Mouse (Mus musculus) embryo, embryonic 9.5 days (tissue): ENCODE results near the gene Slc48a1.

Experiments used
- DNase-seq: peaks from one replicate; pipeline ENCODE4 v3.0.0-alpha.2; 2017; ENCODE audit errors: extremely low spot score

The Slc48a1 gene

GRCm38 (mm10) chr15:97781961-97782748 lies 3.8 kb downstream of the Slc48a1 start:
- peak; percentile 61 for DNase-seq

GRCm38 (mm10) chr15:97782749-97783105 lies 4.4 kb downstream of the Slc48a1 start:
- DNase-seq, result peak; percentile 71

GRCm38 (mm10) chr15:97784092-97784559 lies 5.8 kb downstream of the Slc48a1 start:
- DNase-seq, result peak; percentile 90

- no peak for DNase-seq
These were observed 6.3 kb downstream of the Slc48a1 start for GRCm38 (mm10) chr15:97784561-97785161.

- DNase-seq, result no peak
These were observed 7.6 kb downstream of the Slc48a1 start for GRCm38 (mm10) chr15:97785731-97786411.

GRCm38 (mm10) chr15:97786412-97787112 lies 8.2 kb downstream of the Slc48a1 start:
- DNase-seq, result no peak

GRCm38 (mm10) chr15:97787148-97787798 lies 9.0 kb downstream of the Slc48a1 start:
- no peak for DNase-seq

GRCm38 (mm10) chr15:97787799-97788667 lies 9.7 kb downstream of the Slc48a1 start:
- DNase-seq, result no peak

- DNase-seq, result no peak
These were observed 10.5 kb downstream of the Slc48a1 start for GRCm38 (mm10) chr15:97788821-97789220.

GRCm38 (mm10) chr15:97789761-97790505 lies 11.6 kb downstream of the Slc48a1 start:
- peak; percentile 49 for DNase-seq

- no peak for DNase-seq
These were observed 12.9 kb downstream of the Slc48a1 start for GRCm38 (mm10) chr15:97791126-97791700.

- no peak for DNase-seq
These were observed 15.2 kb downstream of the Slc48a1 start for GRCm38 (mm10) chr15:97793386-97794153.

- no peak for DNase-seq
These were observed 15.9 kb downstream of the Slc48a1 start for GRCm38 (mm10) chr15:97794268-97794667.

- no peak for DNase-seq
These were observed 17.4 kb downstream of the Slc48a1 start for GRCm38 (mm10) chr15:97795559-97796235.

GRCm38 (mm10) chr15:97796674-97797310 lies 18.5 kb downstream of the Slc48a1 start:
- DNase-seq, result no peak

- no peak for DNase-seq
These were observed 19.8 kb downstream of the Slc48a1 start for GRCm38 (mm10) chr15:97798134-97798533.

GRCm38 (mm10) chr15:97799446-97799845 lies 21.1 kb downstream of the Slc48a1 start:
- DNase-seq, result no peak

- no peak for DNase-seq
These were observed 22.5 kb downstream of the Slc48a1 start for GRCm38 (mm10) chr15:97800853-97801252.
